9 mouse cellular contexts compared by ENCODE assay signal in genomic region chr17:30901627-30902026, GRCm38 (mm10). TPM values are rescaled to one million over a fixed set of nuclear protein-coding genes. Genes with fewer than 3 reads are reported as not detected.
DNase-seq lines count a peak whose midpoint lies in the region; ATAC-seq lines count a peak whose summit lies in the region.
"Had no signal": no experiment of that assay in that cellular context is flagged by ENCODE, and none has a peak within 500 bp of the region (broad histone marks: within the 10 kb centered on the region; RNA-seq: fewer than 3 reads in every experiment).

Gene Glp1r, plus strand, starts transcription at chr17:30901817.

- peak within 1 kb of the TSS; percentile 46 for H3K4me3 ChIP-seq in kidney, embryonic 14.5 days (ENCODE audit: low read length)
- peak within 1 kb of the TSS; percentile 43 for H3K4me3 ChIP-seq in forebrain, embryonic 11.5 days (ENCODE audit: low read depth, low read length)
- H3K4me3 ChIP-seq in limb, embryonic 11.5 days (ENCODE audit: low read depth, low read length) = peak within 1 kb of the TSS; percentile 41
- peak within 1 kb of the TSS; percentile 53 for H3K4me3 ChIP-seq in midbrain, embryonic 13.5 days (replicated peaks)

- peak within 1 kb of the TSS; percentile 86 for H3K4me2 ChIP-seq in kidney, embryonic 14.5 days (replicated peaks; ENCODE audit: low read depth, low read length)
- H3K4me2 ChIP-seq in forebrain, embryonic 11.5 days (ENCODE audit: low read depth, low read length, severe bottlenecking) = peak within 1 kb of the TSS; percentile 91
- peak within 1 kb of the TSS; percentile 95 for H3K4me2 ChIP-seq in limb, embryonic 11.5 days (ENCODE audit: low read depth, severe bottlenecking)
- H3K4me2 ChIP-seq in midbrain, embryonic 13.5 days (replicated peaks) = peak within 1 kb of the TSS; percentile 90

- intact Hi-C loops in left cerebral cortex, postnatal 25 days (cut with DNase I) = no loop called here

- H3K4me1 ChIP-seq in kidney, embryonic 14.5 days (ENCODE audit: control insufficient read depth, insufficient read depth, low read length) = 0 out of 2 replicates have a peak, but pooled peaks cover 3% of the 10 kb centered on the region
- H3K4me1 ChIP-seq in forebrain, embryonic 11.5 days (replicated peaks; ENCODE audit: control insufficient read depth, insufficient read depth, low read length) = peaks cover 3% of the 10 kb centered on the region
- peaks cover 8% of the 10 kb centered on the region; the same call in 1 of the 2 replicates for H3K4me1 ChIP-seq in limb, embryonic 11.5 days (ENCODE audit: control insufficient read depth, insufficient read depth, low read length)
- H3K4me1 ChIP-seq in midbrain, embryonic 13.5 days (replicated peaks) = peaks cover 10% of the 10 kb centered on the region

- WGBS in kidney, embryonic 14.5 days = under 1% methylated on average over 33 of the region's 37 CpGs
- WGBS in forebrain, embryonic 11.5 days = 2% methylated on average over 37 of the region's 37 CpGs
- 0% methylated on average over 32 of the region's 37 CpGs for WGBS in limb, embryonic 11.5 days
- WGBS in midbrain, embryonic 13.5 days = under 1% methylated on average over 37 of the region's 37 CpGs

- no peak for ATAC-seq in kidney, embryonic 14.5 days (ENCODE audit: low FRiP score, low TSS enrichment)
- ATAC-seq in forebrain, embryonic 11.5 days (replicated peaks; ENCODE audit: low FRiP score) = no peak
- ATAC-seq in limb, embryonic 11.5 days (ENCODE audit: insufficient number of reproducible peaks, low FRiP score, low TSS enrichment, low read depth) = 0 out of 2 replicates have a peak, but pooled peaks have one; percentile 60
- ATAC-seq in midbrain, embryonic 13.5 days = peak; percentile 50; the same call in 1 of the 2 replicates
- ATAC-seq in megakaryocyte-erythroid progenitor cell, adult 5-6 weeks (replicated peaks; ENCODE audit: low FRiP score, low TSS enrichment, poor library complexity, severe bottlenecking) = no peak
- no peak for ATAC-seq in erythroid progenitor cell, adult 5-6 weeks (replicated peaks; ENCODE audit: low FRiP score, poor library complexity, severe bottlenecking)

- no peak within 1 kb of the TSS for H3K27ac ChIP-seq in kidney, embryonic 14.5 days (ENCODE audit: low read depth, low read length)
- no peak within 1 kb of the TSS for H3K27ac ChIP-seq in forebrain, embryonic 11.5 days (ENCODE audit: low read depth, low read length)
- no peak within 1 kb of the TSS for H3K27ac ChIP-seq in limb, embryonic 11.5 days (replicated peaks; ENCODE audit: low read depth, low read length)
- H3K27ac ChIP-seq in midbrain, embryonic 13.5 days = no peak within 1 kb of the TSS

- no peaks in the 10 kb centered on the region for H3K9me3 ChIP-seq in kidney, embryonic 14.5 days (ENCODE audit: control insufficient read depth, low read length)
- H3K9me3 ChIP-seq in forebrain, embryonic 11.5 days (ENCODE audit: control insufficient read depth, low read length) = no peaks in the 10 kb centered on the region
- no peaks in the 10 kb centered on the region for H3K9me3 ChIP-seq in limb, embryonic 11.5 days (ENCODE audit: control insufficient read depth, low read length)
- no peaks in the 10 kb centered on the region for H3K9me3 ChIP-seq in midbrain, embryonic 13.5 days

- peaks cover 32% of the 10 kb centered on the region for H3K27me3 ChIP-seq in kidney, embryonic 14.5 days (ENCODE audit: control insufficient read depth, insufficient read depth, low read length)
- peaks cover 14% of the 10 kb centered on the region for H3K27me3 ChIP-seq in forebrain, embryonic 11.5 days (ENCODE audit: control insufficient read depth, insufficient read depth, low read length)
- peaks cover 44% of the 10 kb centered on the region for H3K27me3 ChIP-seq in limb, embryonic 11.5 days (ENCODE audit: control insufficient read depth, insufficient read depth, low read length)
- peaks cover 35% of the 10 kb centered on the region for H3K27me3 ChIP-seq in midbrain, embryonic 13.5 days

- H3K9ac ChIP-seq in kidney, embryonic 14.5 days (ENCODE audit: low read depth, low read length) = peak within 1 kb of the TSS; percentile 48
- peak within 1 kb of the TSS; percentile 48 for H3K9ac ChIP-seq in forebrain, embryonic 11.5 days (ENCODE audit: low read length)
- peak within 1 kb of the TSS; percentile 45 for H3K9ac ChIP-seq in limb, embryonic 11.5 days (ENCODE audit: low read length)
- peak within 1 kb of the TSS; percentile 64 for H3K9ac ChIP-seq in midbrain, embryonic 13.5 days (replicated peaks)

- H3K36me3 ChIP-seq in kidney, embryonic 14.5 days (ENCODE audit: control insufficient read depth, insufficient read depth, low read length) = no peaks in the 10 kb centered on the region
- H3K36me3 ChIP-seq in forebrain, embryonic 11.5 days (ENCODE audit: control insufficient read depth, insufficient read depth, low read length) = no peaks in the 10 kb centered on the region
- H3K36me3 ChIP-seq in limb, embryonic 11.5 days (ENCODE audit: control insufficient read depth, insufficient read depth, low read length) = no peaks in the 10 kb centered on the region
- no peaks in the 10 kb centered on the region for H3K36me3 ChIP-seq in midbrain, embryonic 13.5 days

- DNase-seq in kidney, adult 11 months = no peak
- DNase-seq in forebrain, embryonic 11.5 days (ENCODE audit: low spot score) = peak; percentile 61
- DNase-seq in limb, embryonic 11.5 days (ENCODE audit: low spot score) = peak; percentile 27
- no peak for DNase-seq in left cerebral cortex, postnatal 25 days (ENCODE audit: low spot score in 2 of 2)

RNA-seq across cellular contexts. Expression of gene Glp1r, which starts in this region (rescaled TPM):
- 0.18 and 0.19 TPM in 2 replicates for polyA plus RNA-seq in kidney, embryonic 14.5 days (2014; fragmentation: Nextera tagmentation; extraction: Ambion mirVana)
- 0.05 TPM in 1 of 2 replicates, not detected in the other for polyA plus RNA-seq in forebrain, embryonic 11.5 days (2014; fragmentation: Nextera tagmentation; extraction: Ambion mirVana)
- not detected in 2 replicates for polyA plus RNA-seq in limb, embryonic 11.5 days (2014; fragmentation: Nextera tagmentation; extraction: Ambion mirVana)
- polyA plus RNA-seq in midbrain, embryonic 13.5 days (2015; fragmentation: Nextera tagmentation; extraction: Ambion mirVana) = 0.13 and 0.18 TPM in 2 replicates
- not detected in 2 replicates for total RNA-seq in megakaryocyte-erythroid progenitor cell, adult 5-6 weeks (2014; fragmentation: Nextera tagmentation)
- not detected in 2 replicates for total RNA-seq in megakaryocyte-erythroid progenitor cell, adult 5-6 weeks (2017)
- total RNA-seq in left cerebral cortex, postnatal 25 days (2021) = 1 to 10 TPM in 1 of 2 experiments, under 1 TPM in 1; 0.96 to 1.5 TPM
- not detected in 2 replicates for total RNA-seq in erythroid progenitor cell, adult 5-6 weeks (2015; ENCODE audit: low replicate concordance)
- total RNA-seq in erythroid progenitor cell, adult 5-6 weeks (2017; ENCODE audit: low replicate concordance) = not detected in 2 replicates
- total RNA-seq: neutrophil, adult 5-6 weeks had no signal

Comparison
In these comparisons a context has a peak if more than half of its experiments do, and no peak if none do; other contexts are left out.
1. Peak in DNase-seq, H3K4me3 ChIP-seq, H3K9ac ChIP-seq and H3K4me2 ChIP-seq in forebrain, embryonic 11.5 days; RNA of the gene not detected or under 1 TPM.
2. Peak in DNase-seq, ATAC-seq, H3K4me3 ChIP-seq, H3K9ac ChIP-seq and H3K4me2 ChIP-seq in limb, embryonic 11.5 days; RNA of the gene not detected or under 1 TPM.
3. Peak in ATAC-seq, H3K4me3 ChIP-seq, H3K9ac ChIP-seq and H3K4me2 ChIP-seq in midbrain, embryonic 13.5 days; RNA of the gene not detected or under 1 TPM.